Comparison of ENCODE assay signal across 28 mouse cellular contexts in the genomic region with DNA sequence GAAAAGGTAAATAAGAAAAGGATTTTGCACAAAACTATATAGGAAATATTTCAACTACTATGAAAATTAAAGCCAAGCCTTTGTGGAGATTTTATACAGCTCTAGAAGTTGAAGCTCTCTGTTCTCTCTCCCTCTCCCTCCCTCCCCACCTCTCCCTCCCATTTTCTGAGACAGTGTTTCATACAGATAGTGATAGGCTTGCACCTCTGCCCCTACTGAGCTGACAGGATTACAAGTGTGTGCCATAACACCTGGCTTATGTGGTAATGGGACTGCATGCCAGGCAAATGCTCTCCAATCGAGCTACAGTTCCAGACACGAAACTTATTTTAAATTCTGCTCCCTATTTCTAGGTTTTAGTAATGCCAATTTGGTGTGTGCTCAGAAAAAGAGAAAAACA. TPM values are rescaled to one million over a fixed set of nuclear protein-coding genes. Genes with fewer than 3 reads are reported as not detected.
DNase-seq lines count a peak whose midpoint lies in the region; ATAC-seq and TF ChIP-seq lines count a peak whose summit lies in the region.
"Had no signal": no experiment of that assay in that cellular context is flagged by ENCODE, and none has a peak within 500 bp of the region (broad histone marks: within the 10 kb centered on the region; RNA-seq: fewer than 3 reads in every experiment).

No protein-coding gene starts in this region.

- no peak for ATAC-seq in heart, embryonic 13.5 days (ENCODE audit: extremely low read depth, insufficient number of reproducible peaks, low FRiP score, low TSS enrichment)
- peak; percentile 91 for ATAC-seq in liver, embryonic 14.5 days (ENCODE audit: insufficient read depth)
- ATAC-seq in stomach, embryonic 15.5 days (ENCODE audit: insufficient read depth, low FRiP score, low read depth): peak; percentile 82; the same call in 1 of the 2 replicates
- ATAC-seq: forebrain, postnatal 0 days; Patski had no signal

- intact Hi-C loops in heart, postnatal 14 days (cut with DNase I): no loop called here
- intact Hi-C loops in left cerebral cortex, postnatal 25 days (cut with DNase I): no loop called here

- 0 out of 2 replicates have a peak, but pooled peaks cover 2% of the 10 kb centered on the region for H3K36me3 ChIP-seq in heart, embryonic 13.5 days
- peaks cover 91% of the 10 kb centered on the region for H3K36me3 ChIP-seq in erythroblast, embryonic 14.5 days (ENCODE audit: control insufficient read depth)
- peaks cover 25% of the 10 kb centered on the region for H3K36me3 ChIP-seq in liver, embryonic 14.5 days (replicated peaks; ENCODE audit: control insufficient read depth, insufficient read depth, low read depth)
- no peaks in the 10 kb centered on the region for H3K36me3 ChIP-seq in stomach, embryonic 15.5 days
- H3K36me3 ChIP-seq: hindbrain, embryonic 13.5 days; kidney, embryonic 15.5 days; lung, embryonic 15.5 days; midbrain, embryonic 12.5 days had no signal

- DNase-seq in heart, postnatal 14 days: no peak
- peak; percentile 73 to 81 (median 75) for DNase-seq in liver, embryonic 14.5 days (ENCODE audit: low read depth in 3 of 3, low spot score in 3 of 3)
- DNase-seq in left cerebral cortex, postnatal 25 days (ENCODE audit: low spot score in 2 of 2): no peak
- DNase-seq in left cerebral cortex, adult 8-10 months (ENCODE audit: low spot score in 2 of 2): no peak
- DNase-seq: cerebellum, adult 9-10 months; forebrain, postnatal 0 days; gastrocnemius, postnatal 14 days; heart, adult 2 months; kidney, adult 11 months; kidney, postnatal 36 days; lung, postnatal 36 days; thymus, postnatal 14 days had no signal

- TF ChIP-seq EP300 in liver, embryonic 14.5 days (IDR thresholded peaks at IDR 0.05; ENCODE audit: low read depth): peak; percentile 95

- H3K9ac ChIP-seq in heart, embryonic 13.5 days: 0 out of 2 replicates have a peak overlapping the region, but pooled peaks have one; percentile 19
- H3K9ac ChIP-seq in liver, embryonic 14.5 days (replicated peaks): peak overlapping the region; percentile 59
- H3K9ac ChIP-seq in stomach, embryonic 15.5 days: no peak overlapping the region
- H3K9ac ChIP-seq: forebrain, postnatal 0 days; hindbrain, embryonic 13.5 days; kidney, embryonic 15.5 days; lung, embryonic 15.5 days; midbrain, embryonic 12.5 days had no signal

- H3K4me1 ChIP-seq in heart, embryonic 13.5 days: peaks cover 34% of the 10 kb centered on the region
- peaks cover 100% of the 10 kb centered on the region for H3K4me1 ChIP-seq in erythroblast, embryonic 14.5 days (ENCODE audit: control insufficient read depth)
- H3K4me1 ChIP-seq in liver, embryonic 14.5 days (replicated peaks; ENCODE audit: control insufficient read depth in 2 of 2, insufficient read depth in 2 of 2, low read length in 1 of 2): peaks cover 78 to 86% of the 10 kb centered on the region in 2 experiments
- peaks cover 3% of the 10 kb centered on the region; the same call in 1 of the 2 replicates for H3K4me1 ChIP-seq in stomach, embryonic 15.5 days
- H3K4me1 ChIP-seq: forebrain, embryonic 10.5 days had no signal

- no peaks in the 10 kb centered on the region for H3K27me3 ChIP-seq in heart, embryonic 13.5 days (replicated peaks)
- no peaks in the 10 kb centered on the region for H3K27me3 ChIP-seq in erythroblast, embryonic 14.5 days (ENCODE audit: control insufficient read depth)
- H3K27me3 ChIP-seq in liver, embryonic 14.5 days (ENCODE audit: control insufficient read depth, insufficient read depth, low read length): no peaks in the 10 kb centered on the region
- H3K27me3 ChIP-seq in stomach, embryonic 15.5 days (replicated peaks): no peaks in the 10 kb centered on the region
- H3K27me3 ChIP-seq: hindbrain, embryonic 13.5 days; kidney, embryonic 15.5 days; lung, embryonic 15.5 days; midbrain, embryonic 12.5 days; Patski had no signal

- H3K4me2 ChIP-seq in heart, embryonic 13.5 days: peak overlapping the region; percentile 35; the same call in 1 of the 2 replicates
- H3K4me2 ChIP-seq in liver, embryonic 14.5 days (ENCODE audit: low read depth): peak overlapping the region; percentile 72
- H3K4me2 ChIP-seq in stomach, embryonic 15.5 days: no peak overlapping the region
- H3K4me2 ChIP-seq: hindbrain, embryonic 13.5 days; kidney, embryonic 15.5 days; lung, embryonic 15.5 days; midbrain, embryonic 12.5 days had no signal

- H3K9me3 ChIP-seq in heart, embryonic 13.5 days: no peaks in the 10 kb centered on the region
- peaks cover 8% of the 10 kb centered on the region for H3K9me3 ChIP-seq in erythroblast, embryonic 14.5 days (ENCODE audit: control insufficient read depth, low read length)
- H3K9me3 ChIP-seq in liver, embryonic 14.5 days (ENCODE audit: control insufficient read depth, low read length): no peaks in the 10 kb centered on the region; the same call in 1 of the 2 replicates
- H3K9me3 ChIP-seq in stomach, embryonic 15.5 days: no peaks in the 10 kb centered on the region
- H3K9me3 ChIP-seq: forebrain, embryonic 10.5 days; hindbrain, embryonic 13.5 days; kidney, embryonic 15.5 days; lung, embryonic 15.5 days; midbrain, embryonic 12.5 days had no signal

- H3K27ac ChIP-seq in heart, embryonic 13.5 days (replicated peaks): no peak overlapping the region
- H3K27ac ChIP-seq in liver, embryonic 14.5 days: peak overlapping the region; percentile 89
- no peak overlapping the region for H3K27ac ChIP-seq in stomach, embryonic 15.5 days
- H3K27ac ChIP-seq: forebrain, embryonic 10.5 days; heart, adult 2 months; hindbrain, embryonic 13.5 days; kidney, embryonic 15.5 days; lung, embryonic 15.5 days; midbrain, embryonic 12.5 days had no signal

- H3K4me3 ChIP-seq in heart, embryonic 13.5 days: no peak overlapping the region
- peak overlapping the region; percentile 53 for H3K4me3 ChIP-seq in erythroblast, embryonic 14.5 days (replicated peaks)
- no peak overlapping the region for H3K4me3 ChIP-seq in liver, embryonic 14.5 days (ENCODE audit: insufficient read depth in 1 of 2, low read depth in 2 of 2, low read length in 2 of 2)
- no peak overlapping the region for H3K4me3 ChIP-seq in stomach, embryonic 15.5 days (replicated peaks)
- H3K4me3 ChIP-seq: forebrain, embryonic 10.5 days; heart, adult 2 months; hindbrain, embryonic 13.5 days; kidney, embryonic 15.5 days; lung, embryonic 15.5 days; midbrain, embryonic 12.5 days had no signal

- WGBS in heart, embryonic 13.5 days: 61% methylated on average over 2 of the region's 2 CpGs
- WGBS in liver, embryonic 14.5 days (ENCODE audit: insufficient replicate concordance): 13% methylated on average over 2 of the region's 2 CpGs
- WGBS in stomach, embryonic 15.5 days: 70% methylated on average over 2 of the region's 2 CpGs

- TF ChIP-seq CTCF in liver, embryonic 14.5 days (IDR thresholded peaks at IDR 0.05; ENCODE audit: low read depth): no peak

RNA-seq across cellular contexts. Expression of a gene that starts 12.8 kb away (rescaled TPM):
- 65.9 and 68.6 TPM in 2 replicates for polyA plus RNA-seq in heart, embryonic 13.5 days (2015; fragmentation: Nextera tagmentation; extraction: Ambion mirVana)
- 10 to 100 TPM; 69.8 to 74.9 TPM for total RNA-seq in heart, postnatal 14 days (2021)
- polyA plus RNA-seq in erythroblast, embryonic 14.5 days (2012): 21.3 and 22.9 TPM in 2 replicates
- polyA plus RNA-seq in liver, embryonic 14.5 days (2012; rRNA removed): 55.6 and 84.0 TPM in 2 replicates
- 255 and 257 TPM in 2 replicates for polyA plus RNA-seq in liver, embryonic 14.5 days (2014; fragmentation: Nextera tagmentation; extraction: Ambion mirVana)
- polyA plus RNA-seq in stomach, embryonic 15.5 days (2015; fragmentation: Nextera tagmentation; extraction: Ambion mirVana): 76.0 and 83.0 TPM in 2 replicates
- 10 to 100 TPM; 50.9 to 51.7 TPM for total RNA-seq in left cerebral cortex, postnatal 25 days (2021)
- total RNA-seq in left cerebral cortex, adult 8-10 months (2022): 10 to 100 TPM; 51.4 to 61.2 (median 57.9) TPM

RNA-seq across cellular contexts. Expression of a gene that starts 12.9 kb away (rescaled TPM):
- polyA plus RNA-seq in heart, embryonic 13.5 days (2015; fragmentation: Nextera tagmentation; extraction: Ambion mirVana): 0.06 and 0.09 TPM in 2 replicates
- total RNA-seq in heart, postnatal 14 days (2021): under 1 TPM; 0.10 to 0.12 TPM
- polyA plus RNA-seq in erythroblast, embryonic 14.5 days (2012): 0.02 TPM in 1 of 2 replicates, not detected in the other
- 0.10 and 0.13 TPM in 2 replicates for polyA plus RNA-seq in liver, embryonic 14.5 days (2012; rRNA removed)
- polyA plus RNA-seq in liver, embryonic 14.5 days (2014; fragmentation: Nextera tagmentation; extraction: Ambion mirVana): 0.11 and 0.28 TPM in 2 replicates
- polyA plus RNA-seq in stomach, embryonic 15.5 days (2015; fragmentation: Nextera tagmentation; extraction: Ambion mirVana): 0.36 TPM in 2 replicates
- under 1 TPM; 0.46 to 0.48 TPM for total RNA-seq in left cerebral cortex, postnatal 25 days (2021)
- under 1 TPM; 0.17 to 0.91 (median 0.44) TPM for total RNA-seq in left cerebral cortex, adult 8-10 months (2022)

RNA-seq across cellular contexts. Expression of a gene that starts 59.2 kb away (rescaled TPM):
- polyA plus RNA-seq in heart, embryonic 13.5 days (2015; fragmentation: Nextera tagmentation; extraction: Ambion mirVana): not detected in 2 replicates
- total RNA-seq in heart, postnatal 14 days (2021): not detected
- polyA plus RNA-seq in erythroblast, embryonic 14.5 days (2012): not detected in 2 replicates
- not detected in 2 replicates for polyA plus RNA-seq in liver, embryonic 14.5 days (2012; rRNA removed)
- not detected in 2 replicates for polyA plus RNA-seq in liver, embryonic 14.5 days (2014; fragmentation: Nextera tagmentation; extraction: Ambion mirVana)
- polyA plus RNA-seq in stomach, embryonic 15.5 days (2015; fragmentation: Nextera tagmentation; extraction: Ambion mirVana): not detected in 2 replicates
- total RNA-seq in left cerebral cortex, postnatal 25 days (2021): not detected
- not detected for total RNA-seq in left cerebral cortex, adult 8-10 months (2022)
- total RNA-seq: adrenal gland, adult 18-20 months; ES-E14; forebrain, postnatal 0 days; gastrocnemius, postnatal 14 days; heart, adult 2 months; left cerebral cortex, postnatal 36 days had no signal
- polyA plus RNA-seq: embryonic facial prominence, embryonic 14.5 days; forebrain, embryonic 10.5 days; forebrain, postnatal 0 days; heart, adult 2 months; heart, postnatal 0 days; hindbrain, embryonic 13.5 days; kidney, embryonic 15.5 days; limb, embryonic 14.5 days; lung, embryonic 15.5 days; midbrain, embryonic 12.5 days; neural tube, embryonic 11.5 days; Patski had no signal

Comparison
In these comparisons a context has a peak if more than half of its experiments do, and no peak if none do; other contexts are left out.
1. DNase-seq: peak in liver, embryonic 14.5 days (3 of 3); none in heart, postnatal 14 days (0 of 2), left cerebral cortex, postnatal 25 days (0 of 2) and left cerebral cortex, adult 8-10 months (0 of 2).